Mouse (Mus musculus) G1E (cell line): ENCODE data around the gene Cnot10.

Experiments used
- CTCF ChIP-seq: IDR thresholded peaks from 2 replicates; pipeline ENCODE4 v1.5.1; 2012; ENCODE audit warnings: low read depth, low read length, inconsistent platforms, mixed read lengths
- GATA1 ChIP-seq: IDR thresholded peaks from 2 replicates; pipeline ENCODE4 v1.6.1; 2012; ENCODE audit warnings: borderline replicate concordance, low read length, inconsistent platforms, mixed read lengths

- no peak for TF ChIP-seq CTCF
- no peak for TF ChIP-seq GATA1
Observed at GRCm38 (mm10) chr9:114601096-114601495, 38.9 kb downstream of the Cnot10 start.
